11 mouse cellular contexts compared by ENCODE assay signal in genomic region chr9:51441773-51442381, GRCm38 (mm10).
A peak's percentile ranks its signal among the peaks of the same experiment; 100 is the strongest.
DNase-seq lines count a peak whose midpoint lies in the region; ATAC-seq and TF ChIP-seq lines count a peak whose summit lies in the region.
"Had no signal": no experiment of that assay in that cellular context is flagged by ENCODE, and none has a peak within 500 bp of the region (broad histone marks: within the 10 kb centered on the region; RNA-seq: fewer than 3 reads in every experiment).

No protein-coding gene starts in this region.

- 44% methylated on average over 5 of the region's 5 CpGs for WGBS in forebrain, embryonic 14.5 days
- WGBS in forebrain, embryonic 11.5 days: 54% methylated on average over 5 of the region's 5 CpGs
- WGBS in neural tube, embryonic 11.5 days: 20% methylated on average over 5 of the region's 5 CpGs
- WGBS in thymus, adult 2 months: 71% methylated on average over 5 of the region's 5 CpGs

- H3K9ac ChIP-seq in forebrain, embryonic 14.5 days (ENCODE audit: low read length): no peak overlapping the region
- H3K9ac ChIP-seq in forebrain, embryonic 11.5 days (ENCODE audit: low read length): no peak overlapping the region
- no peak overlapping the region for H3K9ac ChIP-seq in neural tube, embryonic 11.5 days (ENCODE audit: low read length)
- H3K9ac ChIP-seq: embryonic facial prominence, embryonic 15.5 days; lung, embryonic 15.5 days had no signal

- no peaks in the 10 kb centered on the region for H3K36me3 ChIP-seq in forebrain, embryonic 14.5 days (ENCODE audit: control insufficient read depth, insufficient read depth, low read length)
- H3K36me3 ChIP-seq in forebrain, embryonic 11.5 days (ENCODE audit: control insufficient read depth, insufficient read depth, low read length): no peaks in the 10 kb centered on the region
- no peaks in the 10 kb centered on the region for H3K36me3 ChIP-seq in neural tube, embryonic 11.5 days (ENCODE audit: control insufficient read depth, insufficient read depth, low read length)
- H3K36me3 ChIP-seq in thymus, adult 2 months (ENCODE audit: control insufficient read depth, insufficient read depth, low read length): no peaks in the 10 kb centered on the region
- H3K36me3 ChIP-seq: embryonic facial prominence, embryonic 15.5 days; lung, embryonic 15.5 days had no signal

- TF ChIP-seq POLR2A in thymus, adult 2 months (IDR thresholded peaks at IDR 0.05; ENCODE audit: control insufficient read depth, extremely low read depth, insufficient read depth, low read length, poor library complexity): no peak

- peak; percentile 48 for DNase-seq in forebrain, embryonic 14.5 days (ENCODE audit: low spot score)
- DNase-seq in forebrain, embryonic 11.5 days (ENCODE audit: low spot score): no peak
- peak; percentile 6 for DNase-seq in embryo, embryonic 9.5 days (ENCODE audit: extremely low spot score)
- peak; percentile 40 to 51 for DNase-seq in layer of hippocampus, adult 8-10 months (ENCODE audit: low spot score in 2 of 2)
- peak; percentile 38 for DNase-seq in neural tube, embryonic 11.5 days (ENCODE audit: low spot score)
- no peak for DNase-seq in thymus, adult 2 months
- DNase-seq in urinary bladder, postnatal 10 days (ENCODE audit: low spot score): no peak
- DNase-seq: heart, postnatal 4 days had no signal

- H3K4me2 ChIP-seq in forebrain, embryonic 14.5 days (ENCODE audit: low read length): no peak overlapping the region
- no peak overlapping the region for H3K4me2 ChIP-seq in forebrain, embryonic 11.5 days (ENCODE audit: low read depth, low read length, severe bottlenecking)
- H3K4me2 ChIP-seq in neural tube, embryonic 11.5 days (ENCODE audit: low read depth): no peak overlapping the region
- H3K4me2 ChIP-seq: embryonic facial prominence, embryonic 15.5 days; lung, embryonic 15.5 days had no signal

- no peaks in the 10 kb centered on the region for H3K9me3 ChIP-seq in forebrain, embryonic 14.5 days (replicated peaks; ENCODE audit: control insufficient read depth, low read length)
- no peaks in the 10 kb centered on the region for H3K9me3 ChIP-seq in forebrain, embryonic 11.5 days (ENCODE audit: control insufficient read depth, low read length)
- no peaks in the 10 kb centered on the region for H3K9me3 ChIP-seq in neural tube, embryonic 11.5 days (ENCODE audit: control insufficient read depth, low read length)
- H3K9me3 ChIP-seq: embryonic facial prominence, embryonic 15.5 days; lung, embryonic 15.5 days had no signal

- TF ChIP-seq CTCF in thymus, adult 2 months (IDR thresholded peaks at IDR 0.05; ENCODE audit: borderline replicate concordance, control insufficient read depth, extremely low read depth, insufficient read depth, low read length, poor library complexity): no peak

- H3K4me1 ChIP-seq in forebrain, embryonic 14.5 days (ENCODE audit: control insufficient read depth, insufficient read depth, low read length): no peaks in the 10 kb centered on the region
- no peaks in the 10 kb centered on the region for H3K4me1 ChIP-seq in forebrain, embryonic 11.5 days (replicated peaks; ENCODE audit: control insufficient read depth, insufficient read depth, low read length)
- H3K4me1 ChIP-seq in neural tube, embryonic 11.5 days (ENCODE audit: control insufficient read depth, insufficient read depth, low read length): no peaks in the 10 kb centered on the region; the same call in 1 of the 2 replicates
- H3K4me1 ChIP-seq in thymus, adult 2 months (replicated peaks; ENCODE audit: control insufficient read depth, insufficient read depth, low read length): no peaks in the 10 kb centered on the region
- H3K4me1 ChIP-seq: embryonic facial prominence, embryonic 15.5 days had no signal

- H3K4me3 ChIP-seq in forebrain, embryonic 14.5 days (ENCODE audit: low read depth, low read length): no peak overlapping the region
- H3K4me3 ChIP-seq in forebrain, embryonic 11.5 days (ENCODE audit: low read depth, low read length): no peak overlapping the region
- H3K4me3 ChIP-seq in neural tube, embryonic 11.5 days (ENCODE audit: low read depth, low read length): no peak overlapping the region
- H3K4me3 ChIP-seq in thymus, adult 2 months (ENCODE audit: control insufficient read depth, insufficient read depth, low read length): no peak overlapping the region
- H3K4me3 ChIP-seq: embryonic facial prominence, embryonic 15.5 days; lung, embryonic 15.5 days had no signal

- ATAC-seq in forebrain, embryonic 14.5 days: no peak
- ATAC-seq in forebrain, embryonic 11.5 days (replicated peaks; ENCODE audit: low FRiP score): no peak
- no peak for ATAC-seq in neural tube, embryonic 11.5 days (ENCODE audit: insufficient read depth, low FRiP score, low TSS enrichment)
- ATAC-seq in megakaryocyte, adult 5-6 weeks (ENCODE audit: poor library complexity, severe bottlenecking): no peak

- H3K27me3 ChIP-seq in forebrain, embryonic 14.5 days (replicated peaks; ENCODE audit: control insufficient read depth, insufficient read depth, low read length): no peaks in the 10 kb centered on the region
- no peaks in the 10 kb centered on the region for H3K27me3 ChIP-seq in forebrain, embryonic 11.5 days (ENCODE audit: control insufficient read depth, insufficient read depth, low read length)
- H3K27me3 ChIP-seq in neural tube, embryonic 11.5 days (ENCODE audit: control insufficient read depth, insufficient read depth, low read length): no peaks in the 10 kb centered on the region
- H3K27me3 ChIP-seq in thymus, adult 2 months (ENCODE audit: control insufficient read depth, insufficient read depth, low read length): no peaks in the 10 kb centered on the region
- H3K27me3 ChIP-seq: embryonic facial prominence, embryonic 15.5 days; lung, embryonic 15.5 days had no signal

- H3K27ac ChIP-seq in forebrain, embryonic 14.5 days (ENCODE audit: low read depth, low read length): no peak overlapping the region
- no peak overlapping the region for H3K27ac ChIP-seq in forebrain, embryonic 11.5 days (ENCODE audit: low read depth, low read length)
- no peak overlapping the region for H3K27ac ChIP-seq in neural tube, embryonic 11.5 days (ENCODE audit: low read depth, low read length)
- no peak overlapping the region for H3K27ac ChIP-seq in thymus, adult 2 months (ENCODE audit: control insufficient read depth, insufficient read depth, low read length)
- H3K27ac ChIP-seq: embryonic facial prominence, embryonic 15.5 days; lung, embryonic 15.5 days had no signal

Comparison
In these comparisons a context has a peak if more than half of its experiments do, and no peak if none do; other contexts are left out.
1. DNase-seq: peak in forebrain, embryonic 14.5 days (single experiment), embryo, embryonic 9.5 days (single experiment), layer of hippocampus, adult 8-10 months (2 of 2) and neural tube, embryonic 11.5 days (single experiment); none in forebrain, embryonic 11.5 days (single experiment), thymus, adult 2 months (single experiment) and urinary bladder, postnatal 10 days (single experiment).